8 mouse cellular contexts compared by ENCODE assay signal in the genomic region with DNA sequence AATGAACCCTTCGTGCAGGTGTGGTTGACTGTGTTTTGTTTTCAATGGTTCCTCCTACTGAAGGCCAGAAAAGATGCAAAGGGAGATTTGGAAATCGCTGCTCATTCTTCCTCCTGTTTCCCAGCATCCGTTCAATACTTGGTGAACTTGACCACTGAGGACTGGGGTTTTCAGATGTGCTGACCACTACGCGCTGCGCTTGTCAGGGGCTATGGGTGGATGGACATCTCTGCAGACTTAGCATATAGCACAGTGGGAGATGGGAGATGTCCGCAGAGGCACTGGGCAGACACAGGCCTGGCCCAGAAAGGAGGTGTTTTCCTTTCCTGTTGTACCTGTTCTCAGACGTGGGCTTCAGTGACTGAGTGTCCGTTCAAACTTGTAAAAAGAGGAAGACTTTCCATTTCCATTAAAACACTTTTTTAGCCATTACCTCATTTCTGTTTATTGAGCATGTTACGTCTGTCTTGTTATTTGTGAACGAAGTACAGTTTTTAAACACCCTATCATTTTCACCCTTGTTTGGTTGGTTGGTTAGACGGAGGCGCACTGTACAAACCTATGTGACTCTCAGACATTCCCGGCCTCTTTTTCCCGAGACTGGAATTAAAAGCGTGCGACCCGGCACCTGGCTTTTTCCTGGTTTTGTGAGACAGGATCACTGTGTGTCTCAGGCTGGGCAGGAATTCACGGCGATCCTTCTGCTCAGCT. TPM values are rescaled to one million over a fixed set of nuclear protein-coding genes. Genes with fewer than 3 reads are reported as not detected.
A peak's percentile ranks its signal among the peaks of the same experiment; 100 is the strongest.
DNase-seq lines count a peak whose midpoint lies in the region; ATAC-seq and TF ChIP-seq lines count a peak whose summit lies in the region.

No protein-coding gene starts in this region.

- TF ChIP-seq POLR2A in olfactory bulb, adult 2 months (IDR thresholded peaks at IDR 0.05; ENCODE audit: insufficient read depth, low read depth, low read length) = no peak; the same call in 1 of the 2 replicates

- H3K36me3 ChIP-seq in lung, embryonic 15.5 days = peaks cover 11% of the 10 kb centered on the region; the same call in 1 of the 2 replicates
- peaks cover 2% of the 10 kb centered on the region; the same call in 1 of the 2 replicates for H3K36me3 ChIP-seq in forebrain, embryonic 11.5 days (ENCODE audit: control insufficient read depth, insufficient read depth, low read length)
- peaks cover 29% of the 10 kb centered on the region for H3K36me3 ChIP-seq in limb, embryonic 12.5 days

- WGBS in lung, embryonic 15.5 days = 32% methylated on average over 20 of the region's 20 CpGs
- 35% methylated on average over 20 of the region's 20 CpGs for WGBS in forebrain, embryonic 11.5 days
- WGBS in limb, embryonic 12.5 days = 36% methylated on average over 20 of the region's 20 CpGs
- 31% methylated on average over 20 of the region's 20 CpGs for whole genome bisulfite sequencing in olfactory bulb, adult 2 months

- peak; percentile 58 for ATAC-seq in lung, embryonic 15.5 days (ENCODE audit: borderline replicate concordance, extremely low read depth, low FRiP score, low TSS enrichment)
- ATAC-seq in forebrain, embryonic 11.5 days (replicated peaks; ENCODE audit: low FRiP score) = peak; percentile 26
- peak; percentile 41 for ATAC-seq in limb, embryonic 12.5 days (ENCODE audit: insufficient number of reproducible peaks, insufficient read depth, low FRiP score, low TSS enrichment, low read depth)

- H3K9me3 ChIP-seq in lung, embryonic 15.5 days = no peaks in the 10 kb centered on the region
- H3K9me3 ChIP-seq in forebrain, embryonic 11.5 days (ENCODE audit: control insufficient read depth, low read length) = no peaks in the 10 kb centered on the region
- H3K9me3 ChIP-seq in limb, embryonic 12.5 days = no peaks in the 10 kb centered on the region

- H3K27ac ChIP-seq in lung, embryonic 15.5 days = peak overlapping the region; percentile 74
- H3K27ac ChIP-seq in forebrain, embryonic 11.5 days (ENCODE audit: low read depth, low read length) = 0 out of 2 replicates have a peak overlapping the region, but pooled peaks have one; percentile 32
- peak overlapping the region; percentile 75 for H3K27ac ChIP-seq in limb, embryonic 12.5 days
- H3K27ac ChIP-seq in olfactory bulb, adult 2 months (ENCODE audit: insufficient read depth, low read depth, low read length) = peak overlapping the region; percentile 63; the same call in 1 of the 2 replicates

- DNase-seq in lung, postnatal 36 days = no peak
- DNase-seq in forebrain, embryonic 11.5 days (ENCODE audit: low spot score) = no peak
- DNase-seq in testis, postnatal 14 days (ENCODE audit: low spot score) = no peak
- DNase-seq in spleen, postnatal 4 days (ENCODE audit: low spot score in 2 of 2) = no peak
- no peak for DNase-seq in spleen, postnatal 14 days (ENCODE audit: low spot score in 2 of 2)

- TF ChIP-seq CTCF in olfactory bulb, adult 2 months (IDR thresholded peaks at IDR 0.05; ENCODE audit: insufficient read depth, low read depth, low read length) = no peak

- peak overlapping the region; percentile 84 for H3K4me3 ChIP-seq in lung, embryonic 15.5 days
- H3K4me3 ChIP-seq in forebrain, embryonic 11.5 days (ENCODE audit: low read depth, low read length) = peak overlapping the region; percentile 73
- H3K4me3 ChIP-seq in limb, embryonic 12.5 days (replicated peaks) = peak overlapping the region; percentile 75
- peak overlapping the region; percentile 60 for H3K4me3 ChIP-seq in olfactory bulb, adult 2 months (ENCODE audit: insufficient read depth, low read depth, low read length)

- H3K4me2 ChIP-seq in lung, embryonic 15.5 days = peak overlapping the region; percentile 91
- H3K4me2 ChIP-seq in forebrain, embryonic 11.5 days (ENCODE audit: low read depth, low read length, severe bottlenecking) = peak overlapping the region; percentile 83
- H3K4me2 ChIP-seq in limb, embryonic 12.5 days = peak overlapping the region; percentile 89

- H3K27me3 ChIP-seq in lung, embryonic 15.5 days = no peaks in the 10 kb centered on the region
- no peaks in the 10 kb centered on the region for H3K27me3 ChIP-seq in forebrain, embryonic 11.5 days (ENCODE audit: control insufficient read depth, insufficient read depth, low read length)
- no peaks in the 10 kb centered on the region for H3K27me3 ChIP-seq in limb, embryonic 12.5 days

- H3K4me1 ChIP-seq in lung, embryonic 15.5 days = peaks cover 12% of the 10 kb centered on the region
- H3K4me1 ChIP-seq in forebrain, embryonic 11.5 days (replicated peaks; ENCODE audit: control insufficient read depth, insufficient read depth, low read length) = peaks cover 7% of the 10 kb centered on the region; the same call in 1 of the 2 replicates
- peaks cover 13% of the 10 kb centered on the region for H3K4me1 ChIP-seq in limb, embryonic 12.5 days (replicated peaks)
- H3K4me1 ChIP-seq in olfactory bulb, adult 2 months (ENCODE audit: control insufficient read depth, insufficient read depth, low read length) = peaks cover 8% of the 10 kb centered on the region

- peak overlapping the region; percentile 79 for H3K9ac ChIP-seq in lung, embryonic 15.5 days
- H3K9ac ChIP-seq in forebrain, embryonic 11.5 days (ENCODE audit: low read length) = peak overlapping the region; percentile 81
- peak overlapping the region; percentile 73 for H3K9ac ChIP-seq in limb, embryonic 12.5 days (replicated peaks)

RNA-seq across cellular contexts. Expression of gene Mtg2, which starts 0.5 kb away (rescaled TPM):
- 26.4 and 26.6 TPM in 2 replicates for polyA plus RNA-seq in lung, embryonic 15.5 days (2015; fragmentation: Nextera tagmentation; extraction: Ambion mirVana)
- polyA plus RNA-seq in forebrain, embryonic 11.5 days (2014; fragmentation: Nextera tagmentation; extraction: Ambion mirVana) = 32.3 and 34.8 TPM in 2 replicates
- 29.6 and 30.9 TPM in 2 replicates for polyA plus RNA-seq in limb, embryonic 12.5 days (2016; fragmentation: Nextera tagmentation; extraction: Ambion mirVana)
- not detected in 2 replicates for polyA plus RNA-seq in olfactory bulb, adult 2 months (2012; ENCODE audit: insufficient read depth, insufficient read length, low replicate concordance, missing spikeins)

RNA-seq across cellular contexts. Expression of gene Ss18l1, which starts 27.6 kb away (rescaled TPM):
- 4.0 and 4.5 TPM in 2 replicates for polyA plus RNA-seq in lung, embryonic 15.5 days (2015; fragmentation: Nextera tagmentation; extraction: Ambion mirVana)
- 16.8 and 17.8 TPM in 2 replicates for polyA plus RNA-seq in forebrain, embryonic 11.5 days (2014; fragmentation: Nextera tagmentation; extraction: Ambion mirVana)
- 7.3 and 8.7 TPM in 2 replicates for polyA plus RNA-seq in limb, embryonic 12.5 days (2016; fragmentation: Nextera tagmentation; extraction: Ambion mirVana)
- polyA plus RNA-seq in olfactory bulb, adult 2 months (2012; ENCODE audit: insufficient read depth, insufficient read length, low replicate concordance, missing spikeins) = not detected in 2 replicates

RNA-seq across cellular contexts. Expression of gene Psma7, which starts 27.7 kb away (rescaled TPM):
- 513 and 529 TPM in 2 replicates for polyA plus RNA-seq in lung, embryonic 15.5 days (2015; fragmentation: Nextera tagmentation; extraction: Ambion mirVana)
- 681 and 714 TPM in 2 replicates for polyA plus RNA-seq in forebrain, embryonic 11.5 days (2014; fragmentation: Nextera tagmentation; extraction: Ambion mirVana)
- polyA plus RNA-seq in limb, embryonic 12.5 days (2016; fragmentation: Nextera tagmentation; extraction: Ambion mirVana) = 693 and 704 TPM in 2 replicates
- polyA plus RNA-seq in olfactory bulb, adult 2 months (2012; ENCODE audit: insufficient read depth, insufficient read length, low replicate concordance, missing spikeins) = not detected in 2 replicates

RNA-seq across cellular contexts. Expression of gene Hrh3, which starts 34.4 kb away (rescaled TPM):
- not detected in 2 replicates for polyA plus RNA-seq in lung, embryonic 15.5 days (2015; fragmentation: Nextera tagmentation; extraction: Ambion mirVana)
- 0.95 and 1.1 TPM in 2 replicates for polyA plus RNA-seq in forebrain, embryonic 11.5 days (2014; fragmentation: Nextera tagmentation; extraction: Ambion mirVana)
- 0.15 and 0.27 TPM in 2 replicates for polyA plus RNA-seq in limb, embryonic 12.5 days (2016; fragmentation: Nextera tagmentation; extraction: Ambion mirVana)
- not detected in 2 replicates for polyA plus RNA-seq in olfactory bulb, adult 2 months (2012; ENCODE audit: insufficient read depth, insufficient read length, low replicate concordance, missing spikeins)

RNA-seq across cellular contexts. Expression of gene Lsm14b, which starts 45.1 kb away (rescaled TPM):
- polyA plus RNA-seq in lung, embryonic 15.5 days (2015; fragmentation: Nextera tagmentation; extraction: Ambion mirVana) = 7.5 and 9.5 TPM in 2 replicates
- 7.5 and 8.9 TPM in 2 replicates for polyA plus RNA-seq in forebrain, embryonic 11.5 days (2014; fragmentation: Nextera tagmentation; extraction: Ambion mirVana)
- 13.6 and 14.2 TPM in 2 replicates for polyA plus RNA-seq in limb, embryonic 12.5 days (2016; fragmentation: Nextera tagmentation; extraction: Ambion mirVana)
- 121 and 180 TPM in 2 replicates for polyA plus RNA-seq in olfactory bulb, adult 2 months (2012; ENCODE audit: insufficient read depth, insufficient read length, low replicate concordance, missing spikeins)
